Mouse (Mus musculus): ENCODE results near the gene H3f3a.

DNA sequence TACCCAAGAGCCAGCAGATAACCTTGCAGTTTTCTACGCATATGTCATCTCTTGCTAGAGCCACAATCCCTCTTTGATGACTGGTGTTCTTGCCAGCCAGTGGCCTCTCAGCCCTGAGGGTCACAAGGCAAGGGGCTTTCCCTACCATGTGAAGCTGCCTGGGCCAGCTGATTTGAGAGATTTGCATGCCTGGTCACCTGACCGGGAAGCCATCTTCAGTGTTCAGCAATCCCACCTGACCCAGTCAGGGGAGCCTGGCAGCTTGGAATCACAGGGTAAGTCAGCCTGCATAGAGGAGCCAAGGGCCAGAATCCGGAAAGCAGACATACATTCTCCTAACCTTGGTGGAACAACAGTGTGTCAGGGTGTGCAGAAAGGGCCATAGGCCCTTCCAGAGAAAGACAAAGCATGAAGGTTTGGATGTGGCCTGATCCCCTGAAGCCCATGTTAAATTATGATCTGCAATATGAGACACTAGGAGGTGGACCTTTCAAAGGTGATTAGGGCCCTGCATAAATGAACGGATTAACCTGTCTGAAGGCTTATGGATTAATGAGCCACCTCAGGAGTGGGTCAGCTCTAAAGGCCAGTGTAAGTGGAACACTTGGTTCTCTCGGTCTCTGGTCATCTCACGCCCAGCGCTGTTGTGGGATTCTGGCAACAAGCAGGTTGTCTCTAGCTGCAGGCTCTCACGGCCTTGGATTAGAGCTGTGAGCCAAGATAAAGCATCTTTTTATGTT lies 28.0 kb upstream of the H3f3a start:
- no peak for TF ChIP-seq CTCF (conservative IDR thresholded peaks at IDR 0.05 in 1 of 2, IDR thresholded peaks at IDR 0.05 in 1 of 2; ENCODE audit: low read depth in 2 of 2, low read length in 2 of 2)
- TF ChIP-seq NRF1 (IDR thresholded peaks at IDR 0.05; ENCODE audit: low read depth, low read length), result peak; percentile 43; the same call in 1 of the 2 replicates
- TF ChIP-seq POLR2A (IDR thresholded peaks at IDR 0.05; ENCODE audit: low read depth, low read length), result peak; percentile 59
- peak; percentile 78; the same call in 1 of the 2 replicates for TF ChIP-seq TCF12 (IDR thresholded peaks at IDR 0.05; ENCODE audit: low read depth, low read length)

Measured in CH12.LX (cell line).